Mouse (Mus musculus) liver, adult 2 months (tissue): ENCODE measurements around the gene Gm29797.

Experiments used
- CTCF ChIP-seq: fragments of 200-500 bp; IDR thresholded peaks from 2 replicates; pipeline ENCODE4 v1.5.1; 2011; ENCODE audit warnings: low read depth, low read length, control low read depth
- POLR2A ChIP-seq: fragments of 200-500 bp; IDR thresholded peaks from 2 replicates; pipeline ENCODE4 v1.6.1; 2011; ENCODE audit warnings: low read length, control low read depth; ENCODE audit not compliant: insufficient read depth; ENCODE audit errors: extremely low read depth

GRCm38 (mm10) chr2:181653523-181653922, 3.3 kb upstream of the Gm29797 start:
- TF ChIP-seq CTCF (no peak), POLR2A (no peak)
